Comparison of ENCODE assay signal across 9 mouse cellular contexts in the genomic region with DNA sequence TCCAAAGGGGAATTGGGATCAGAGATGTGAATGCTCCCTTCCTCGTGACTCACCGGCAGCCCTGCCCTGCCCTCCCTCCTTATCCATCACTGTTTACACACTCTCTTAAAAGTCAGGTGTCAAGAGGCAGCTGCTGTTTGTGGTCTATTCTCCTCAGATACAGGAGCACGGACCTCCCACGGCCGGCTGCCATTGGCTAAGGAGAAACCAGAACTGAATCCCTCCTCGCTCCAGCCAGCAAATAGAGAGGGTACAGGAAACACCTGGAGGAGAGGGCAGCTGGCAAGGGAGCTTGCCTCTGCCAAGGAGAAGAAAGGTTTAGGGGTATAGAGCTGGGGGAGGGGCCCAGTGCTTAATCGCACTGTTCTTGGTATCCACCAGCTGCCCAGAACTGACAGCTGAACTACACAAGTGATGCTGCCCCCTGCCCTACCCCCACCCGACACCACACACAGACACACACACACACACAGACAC. TPM values are rescaled to one million over a fixed set of nuclear protein-coding genes. Genes with fewer than 3 reads are reported as not detected.
DNase-seq lines count a peak whose midpoint lies in the region; ATAC-seq and TF ChIP-seq lines count a peak whose summit lies in the region.
"Had no signal": no experiment of that assay in that cellular context is flagged by ENCODE, and none has a peak within 500 bp of the region (broad histone marks: within the 10 kb centered on the region; RNA-seq: fewer than 3 reads in every experiment).

No protein-coding gene starts in this region.

- peak overlapping the region; percentile 32 for H3K27ac ChIP-seq in embryonic facial prominence, embryonic 12.5 days
- H3K27ac ChIP-seq in hindbrain, postnatal 0 days = 0 out of 2 replicates have a peak overlapping the region, but pooled peaks have one; percentile 11
- H3K27ac ChIP-seq in liver, embryonic 15.5 days (replicated peaks) = peak overlapping the region; percentile 60; the same call in 1 of the 2 replicates
- H3K27ac ChIP-seq in neural tube, embryonic 13.5 days (replicated peaks) = peak overlapping the region; percentile 61

- H3K4me2 ChIP-seq in embryonic facial prominence, embryonic 12.5 days (replicated peaks) = peak overlapping the region; percentile 15
- H3K4me2 ChIP-seq in hindbrain, postnatal 0 days (ENCODE audit: low read depth, low read length) = no peak overlapping the region
- H3K4me2 ChIP-seq in liver, embryonic 15.5 days = no peak overlapping the region
- no peak overlapping the region for H3K4me2 ChIP-seq in neural tube, embryonic 13.5 days

- H3K4me1 ChIP-seq in embryonic facial prominence, embryonic 12.5 days = peaks cover 72% of the 10 kb centered on the region
- H3K4me1 ChIP-seq in hindbrain, postnatal 0 days (ENCODE audit: insufficient read depth, low read length) = peaks cover 38% of the 10 kb centered on the region
- H3K4me1 ChIP-seq in liver, embryonic 15.5 days (replicated peaks) = peaks cover 93% of the 10 kb centered on the region
- peaks cover 84% of the 10 kb centered on the region for H3K4me1 ChIP-seq in neural tube, embryonic 13.5 days (replicated peaks)

- H3K36me3 ChIP-seq in embryonic facial prominence, embryonic 12.5 days = no peaks in the 10 kb centered on the region
- no peaks in the 10 kb centered on the region for H3K36me3 ChIP-seq in hindbrain, postnatal 0 days (ENCODE audit: insufficient read depth, low read length)
- H3K36me3 ChIP-seq in liver, embryonic 15.5 days (replicated peaks) = no peaks in the 10 kb centered on the region
- no peaks in the 10 kb centered on the region for H3K36me3 ChIP-seq in neural tube, embryonic 13.5 days

- peak; percentile 69 for DNase-seq in gastrocnemius, postnatal 25 days
- no peak for DNase-seq in gastrocnemius, postnatal 10 days
- peak; percentile 72 for DNase-seq in hindbrain, postnatal 0 days (ENCODE audit: low spot score)
- no peak for DNase-seq in cerebellum, postnatal 25 days
- no peak for DNase-seq in frontal cortex, adult 2 months (ENCODE audit: extremely low spot score in 1 of 2, low spot score in 1 of 2)

- no peaks in the 10 kb centered on the region for H3K27me3 ChIP-seq in embryonic facial prominence, embryonic 12.5 days
- H3K27me3 ChIP-seq in hindbrain, postnatal 0 days (ENCODE audit: insufficient read depth, low read length) = no peaks in the 10 kb centered on the region
- H3K27me3 ChIP-seq in liver, embryonic 15.5 days = peaks cover 67% of the 10 kb centered on the region
- H3K27me3 ChIP-seq in neural tube, embryonic 13.5 days = no peaks in the 10 kb centered on the region
- H3K27me3 ChIP-seq: Patski had no signal

- no peak for TF ChIP-seq CTCF in hindbrain, postnatal 0 days (IDR thresholded peaks at IDR 0.05; ENCODE audit: low read depth)

- ATAC-seq in embryonic facial prominence, embryonic 12.5 days (ENCODE audit: insufficient number of reproducible peaks, insufficient read depth, low FRiP score, low TSS enrichment) = peak; percentile 54
- peak; percentile 50 for ATAC-seq in hindbrain, postnatal 0 days
- no peak for ATAC-seq in liver, embryonic 15.5 days (ENCODE audit: insufficient read depth)
- no peak for ATAC-seq in neural tube, embryonic 13.5 days (ENCODE audit: low read depth)
- ATAC-seq: Patski had no signal

- WGBS in embryonic facial prominence, embryonic 12.5 days = 8% methylated on average over 7 of the region's 8 CpGs
- 14% methylated on average over 8 of the region's 8 CpGs for WGBS in hindbrain, postnatal 0 days
- 6% methylated on average over 8 of the region's 8 CpGs for WGBS in liver, embryonic 15.5 days (ENCODE audit: insufficient replicate concordance)
- 10% methylated on average over 8 of the region's 8 CpGs for WGBS in neural tube, embryonic 13.5 days

- H3K9ac ChIP-seq in embryonic facial prominence, embryonic 12.5 days = no peak overlapping the region
- no peak overlapping the region for H3K9ac ChIP-seq in hindbrain, postnatal 0 days (replicated peaks; ENCODE audit: low read length)
- H3K9ac ChIP-seq in liver, embryonic 15.5 days = no peak overlapping the region
- no peak overlapping the region for H3K9ac ChIP-seq in neural tube, embryonic 13.5 days

- H3K4me3 ChIP-seq in embryonic facial prominence, embryonic 12.5 days = no peak overlapping the region
- H3K4me3 ChIP-seq in hindbrain, postnatal 0 days (ENCODE audit: low read length) = no peak overlapping the region
- H3K4me3 ChIP-seq in liver, embryonic 15.5 days (replicated peaks) = no peak overlapping the region
- H3K4me3 ChIP-seq in neural tube, embryonic 13.5 days = no peak overlapping the region

- H3K9me3 ChIP-seq in embryonic facial prominence, embryonic 12.5 days = no peaks in the 10 kb centered on the region
- no peaks in the 10 kb centered on the region for H3K9me3 ChIP-seq in hindbrain, postnatal 0 days (ENCODE audit: low read length)
- no peaks in the 10 kb centered on the region for H3K9me3 ChIP-seq in liver, embryonic 15.5 days (replicated peaks)
- H3K9me3 ChIP-seq in neural tube, embryonic 13.5 days = no peaks in the 10 kb centered on the region

RNA-seq across cellular contexts. Expression of a gene that starts 11.7 kb away (rescaled TPM):
- total RNA-seq in gastrocnemius, postnatal 25 days (2021) = 10 to 100 TPM; 15.1 to 27.0 TPM
- 10 to 100 TPM; 25.0 to 30.4 TPM for total RNA-seq in gastrocnemius, postnatal 10 days (2021)
- polyA plus RNA-seq in embryonic facial prominence, embryonic 12.5 days (2016; fragmentation: Nextera tagmentation; extraction: Ambion mirVana) = 34.2 and 37.5 TPM in 2 replicates
- 11.2 and 26.1 TPM in 2 replicates for total RNA-seq in hindbrain, postnatal 0 days (2014; rRNA removed)
- 13.2 and 14.8 TPM in 2 replicates for polyA plus RNA-seq in hindbrain, postnatal 0 days (2015; fragmentation: Nextera tagmentation; extraction: Ambion mirVana)
- 103 and 108 TPM in 2 replicates for polyA plus RNA-seq in liver, embryonic 15.5 days (2015; fragmentation: Nextera tagmentation; extraction: Ambion mirVana)
- polyA plus RNA-seq in neural tube, embryonic 13.5 days (2015; fragmentation: Nextera tagmentation; extraction: Ambion mirVana) = 49.0 and 55.3 TPM in 2 replicates
- 18.8 and 32.5 TPM in 2 replicates for polyA plus RNA-seq in frontal cortex, adult 2 months (2012; rRNA removed)

RNA-seq across cellular contexts. Expression of a gene that starts 30.1 kb away (rescaled TPM):
- total RNA-seq in gastrocnemius, postnatal 25 days (2021) = 100 to 1,000 TPM in 1 of 2 experiments, 10 to 100 TPM in 1; 33.0 to 107 TPM
- 100 to 1,000 TPM; 214 to 221 TPM for total RNA-seq in gastrocnemius, postnatal 10 days (2021)
- 6.2 and 7.2 TPM in 2 replicates for polyA plus RNA-seq in embryonic facial prominence, embryonic 12.5 days (2016; fragmentation: Nextera tagmentation; extraction: Ambion mirVana)
- 10.6 and 16.3 TPM in 2 replicates for total RNA-seq in hindbrain, postnatal 0 days (2014; rRNA removed)
- polyA plus RNA-seq in hindbrain, postnatal 0 days (2015; fragmentation: Nextera tagmentation; extraction: Ambion mirVana) = 17.0 and 21.8 TPM in 2 replicates
- 2.6 and 3.3 TPM in 2 replicates for polyA plus RNA-seq in liver, embryonic 15.5 days (2015; fragmentation: Nextera tagmentation; extraction: Ambion mirVana)
- polyA plus RNA-seq in neural tube, embryonic 13.5 days (2015; fragmentation: Nextera tagmentation; extraction: Ambion mirVana) = 11.1 and 14.9 TPM in 2 replicates
- polyA plus RNA-seq in frontal cortex, adult 2 months (2012; rRNA removed) = 9.1 and 16.2 TPM in 2 replicates

RNA-seq across cellular contexts. Expression of a gene that starts 43.9 kb away (rescaled TPM):
- not detected for total RNA-seq in gastrocnemius, postnatal 25 days (2021)
- under 1 TPM in 1 of 2 experiments, not detected in 1; 0.16 TPM for total RNA-seq in gastrocnemius, postnatal 10 days (2021)
- polyA plus RNA-seq in embryonic facial prominence, embryonic 12.5 days (2016; fragmentation: Nextera tagmentation; extraction: Ambion mirVana) = not detected in 2 replicates
- 0.14 TPM in 1 of 2 replicates, not detected in the other for total RNA-seq in hindbrain, postnatal 0 days (2014; rRNA removed)
- 0.46 and 0.48 TPM in 2 replicates for polyA plus RNA-seq in hindbrain, postnatal 0 days (2015; fragmentation: Nextera tagmentation; extraction: Ambion mirVana)
- 0.07 and 0.20 TPM in 2 replicates for polyA plus RNA-seq in liver, embryonic 15.5 days (2015; fragmentation: Nextera tagmentation; extraction: Ambion mirVana)
- 0.45 and 0.81 TPM in 2 replicates for polyA plus RNA-seq in neural tube, embryonic 13.5 days (2015; fragmentation: Nextera tagmentation; extraction: Ambion mirVana)
- 0.22 and 0.23 TPM in 2 replicates for polyA plus RNA-seq in frontal cortex, adult 2 months (2012; rRNA removed)
- polyA plus RNA-seq: Patski had no signal

Comparison
In these comparisons a context has a peak if more than half of its experiments do, and no peak if none do; other contexts are left out.
1. DNase-seq: peak in gastrocnemius, postnatal 25 days (single experiment) and hindbrain, postnatal 0 days (single experiment); none in gastrocnemius, postnatal 10 days (single experiment), cerebellum, postnatal 25 days (0 of 2) and frontal cortex, adult 2 months (0 of 2).
2. ATAC-seq: peak in embryonic facial prominence, embryonic 12.5 days (single experiment) and hindbrain, postnatal 0 days (single experiment); none in liver, embryonic 15.5 days (single experiment) and neural tube, embryonic 13.5 days (single experiment).
3. H3K27ac ChIP-seq: peak in every context shown above with its lines; median percentile 61 in neural tube, embryonic 13.5 days; 60 in liver, embryonic 15.5 days; 32 in embryonic facial prominence, embryonic 12.5 days; 11 in hindbrain, postnatal 0 days.